Mouse (Mus musculus): ENCODE measurements at regions not wholly inside any gene's neighbourhood (a gene's known extent, or its start where the extent isn't known, plus 50 kb on each side); places are given as distances from the start of the nearest gene placed in this dataset.

DNA sequence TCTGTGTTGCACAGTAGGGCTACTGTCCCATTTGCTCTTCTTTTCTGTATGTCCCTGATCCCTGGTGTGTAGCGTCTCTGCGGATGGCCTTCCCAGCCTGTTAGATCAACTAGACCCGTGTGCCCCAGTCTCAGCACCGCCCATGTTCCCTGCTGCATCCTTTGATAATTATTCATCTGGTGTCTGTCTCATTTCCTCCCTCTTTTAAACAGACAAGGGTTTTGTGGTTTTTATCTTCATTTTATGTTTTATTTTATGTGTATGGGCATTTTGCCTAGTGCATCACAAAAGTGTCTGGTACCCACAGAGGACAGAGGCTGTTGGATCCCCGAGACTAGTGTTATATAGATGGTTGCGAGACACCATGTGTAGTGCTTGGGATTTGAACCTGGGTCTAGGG is 51.6 kb upstream of the Kcnk12 start:
- TF ChIP-seq POLR2A (IDR thresholded peaks at IDR 0.05; ENCODE audit: borderline replicate concordance, extremely low read depth, insufficient read depth, insufficient read length, poor library complexity, severe bottlenecking) (no peak), CTCF (IDR thresholded peaks at IDR 0.05; ENCODE audit: borderline replicate concordance, extremely low read depth, insufficient read depth, insufficient read length) (no peak)

Measured in brain, embryonic 14.5 days (tissue).